Mouse (Mus musculus) olfactory bulb, adult 2 months (tissue): ENCODE measurements at regions not wholly inside any gene's neighbourhood (a gene's known extent, or its start where the extent isn't known, plus 50 kb on each side); places are given as distances from the start of the nearest gene placed in this dataset.

ENCODE experiments used
- CTCF ChIP-seq: fragments of 200-500 bp; IDR thresholded peaks from 2 replicates; pipeline ENCODE4 v1.5.1; 2012; ENCODE audit warnings: low read depth, mild to moderate bottlenecking, low read length, moderate library complexity; ENCODE audit not compliant: insufficient read depth
- POLR2A ChIP-seq: fragments of 200-500 bp; IDR thresholded peaks from 2 replicates; pipeline ENCODE4 v1.6.1; 2012; ENCODE audit warnings: mild to moderate bottlenecking, low read depth, low read length, moderate library complexity; ENCODE audit not compliant: insufficient read depth

DNA sequence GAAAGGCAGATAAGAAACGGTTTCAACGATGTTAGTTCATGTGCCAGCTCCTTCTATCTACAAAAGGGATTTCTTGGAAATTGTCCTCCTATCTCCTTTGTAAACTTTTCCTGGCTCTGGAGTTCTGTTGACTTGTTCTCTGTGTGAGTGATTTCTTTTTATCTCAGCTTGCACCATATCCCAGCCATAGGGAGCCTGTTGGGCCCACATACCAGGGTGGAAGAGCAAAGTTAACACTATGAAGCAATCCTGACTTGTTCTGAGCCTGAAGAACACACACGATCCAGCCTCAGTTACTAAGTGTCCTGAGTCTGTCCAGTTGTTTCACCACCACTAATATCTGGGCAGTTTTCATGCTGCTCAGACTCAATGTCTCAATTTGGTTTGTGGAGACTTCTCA lies 192.1 kb upstream of the Ptbp2 start:
- TF ChIP-seq CTCF (no peak), POLR2A (no peak)
